Mouse (Mus musculus) lung, postnatal 0 days (tissue): Measurements from ENCODE around the gene Gm10521. TPM values are rescaled to one million over a fixed set of nuclear protein-coding genes. Genes with fewer than 3 reads are reported as not detected.

Source experiments
- ATAC-seq: fragments of 200-750 bp; cut with Nextera tagmentation; 2 replicates; pipeline ENCODE4 v1.8.0; 2017; ENCODE audit warnings: moderate library complexity
- DNase-seq: peaks from one replicate; pipeline ENCODE4 v3.0.0-alpha.2; 2016; ENCODE audit warnings: low spot score
- H3K27ac ChIP-seq: fragments of 300-500 bp; sonication (generic); 2 replicates; pipeline ENCODE4 v1.5.1; 2014; ENCODE audit warnings: antibody characterized with exemption, mild to moderate bottlenecking, low read length, mixed read lengths
- H3K27me3 ChIP-seq: fragments of 300-500 bp; sonication (generic); replicated peaks from 2 replicates; pipeline ENCODE4 v1.6.1; 2014; ENCODE audit warnings: low read length, mixed read lengths; ENCODE audit not compliant: insufficient read depth
- H3K36me3 ChIP-seq: fragments of 300-500 bp; sonication (generic); 2 replicates; pipeline ENCODE4 v1.6.1; 2014; ENCODE audit warnings: low read length, mixed read lengths; ENCODE audit not compliant: insufficient read depth
- H3K4me1 ChIP-seq: fragments of 300-500 bp; sonication (generic); 2 replicates; pipeline ENCODE4 v1.6.1; 2014; ENCODE audit warnings: antibody characterized with exemption, low read depth, low read length, mixed read lengths; ENCODE audit not compliant: insufficient read depth
- H3K4me2 ChIP-seq: fragments of 300-500 bp; sonication (generic); replicated peaks from 2 replicates; pipeline ENCODE4 v1.6.1; 2014; ENCODE audit warnings: low read depth, mild to moderate bottlenecking, low read length, moderate library complexity, mixed read lengths
- H3K4me3 ChIP-seq: fragments of 300-500 bp; sonication (generic); 2 replicates; pipeline ENCODE4 v1.5.1; 2014; ENCODE audit warnings: low read depth, low read length
- H3K9ac ChIP-seq: fragments of 300-500 bp; sonication (generic); replicated peaks from 2 replicates; pipeline ENCODE4 v1.6.1; 2014; ENCODE audit warnings: low read depth, mild to moderate bottlenecking
- H3K9me3 ChIP-seq: fragments of 300-500 bp; sonication (generic); 2 replicates; pipeline ENCODE4 v1.6.1; 2016; ENCODE audit warnings: low read length, mixed read lengths
- CTCF ChIP-seq: IDR thresholded peaks from 2 replicates; pipeline ENCODE4 v1.5.1; 2016; ENCODE audit warnings: antibody characterized with exemption, mild to moderate bottlenecking
- EP300 ChIP-seq: IDR thresholded peaks from 2 replicates; pipeline ENCODE4 v1.6.1; 2016; ENCODE audit warnings: antibody characterized with exemption, mild to moderate bottlenecking, control low read depth
- WGBS: fragments of 180-500 bp; shearing (Covaris S2); extraction: QIAGEN DNeasy Blood & Tissue Kit; methylation state at CpG from one replicate; pipeline ENCODE4 v1.1.7; 2014; 5-methylcytosine and 5-hydroxymethylcytosine counted together
- polyA plus RNA-seq: library from polyadenylated mRNA; unstranded; fragments of >200 nt; fragmentation: Nextera tagmentation; extraction: Ambion mirVana; gene quantifications from 2 replicates; pipeline ENCODE4 v1.2.1, GENCODE M21; 2015

The Gm10521 gene
- polyA plus RNA-seq, 1 experiment from 2014 or later = not detected

DNA sequence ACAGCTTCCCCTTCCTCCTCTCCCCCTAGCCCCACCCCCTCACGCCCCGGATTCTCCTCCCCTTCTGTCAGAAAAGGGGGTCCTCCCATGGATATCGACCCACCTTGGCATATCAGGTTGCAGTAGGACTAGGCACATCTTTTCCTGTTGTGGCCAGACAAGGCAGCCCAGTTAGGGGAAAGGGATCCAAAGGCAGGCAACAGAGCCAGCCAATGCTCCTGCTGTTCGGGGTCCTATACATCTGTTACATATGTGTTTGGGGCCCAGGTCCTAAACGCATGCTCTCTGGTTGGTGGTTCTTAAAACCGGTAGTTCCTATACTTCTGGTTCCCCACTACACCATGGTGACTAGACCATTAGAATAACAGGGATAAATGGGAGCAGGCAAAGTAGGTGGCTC lies 45.2 kb downstream of the Gm10521 start:
- TF ChIP-seq CTCF (no peak), EP300 (no peak)
- Histone ChIP-seq H3K27ac (no peak overlapping the region), H3K4me1 (no peaks in the 10 kb centered on the region), H3K9me3 (no peaks in the 10 kb centered on the region), H3K4me2 (no peak overlapping the region), H3K27me3 (no peaks in the 10 kb centered on the region), H3K9ac (no peak overlapping the region), H3K4me3 (no peak overlapping the region), H3K36me3 (no peaks in the 10 kb centered on the region)
- 69% methylated on average over 6 of the region's 6 CpGs for WGBS
- ATAC-seq (no peak), DNase-seq (no peak)

- Histone ChIP-seq H3K27ac (no peak overlapping the region), H3K4me2 (no peak overlapping the region), H3K27me3 (no peaks in the 10 kb centered on the region), H3K4me1 (no peaks in the 10 kb centered on the region), H3K9me3 (no peaks in the 10 kb centered on the region), H3K4me3 (no peak overlapping the region), H3K9ac (no peak overlapping the region), H3K36me3 (no peaks in the 10 kb centered on the region)
- 70% methylated on average over 6 of the region's 6 CpGs for WGBS
- ATAC-seq (no peak), DNase-seq (no peak)
- TF ChIP-seq EP300 (no peak), CTCF (no peak)
Observed at GRCm38 (mm10) chr1:171946447-171946995, 51.1 kb downstream of the Gm10521 start.

Other genes starting within 250 kb of the Gm10521 start
- 0.55 and 0.56 TPM in 2 replicates for gene Slamf7, start 242.6 kb upstream of the Gm10521 start, polyA plus RNA-seq
- 11.0 and 11.7 TPM in 2 replicates for gene Cd48, start 213.7 kb upstream of the Gm10521 start, polyA plus RNA-seq
- 1.0 and 1.1 TPM in 2 replicates for gene Slamf1, start 128.5 kb upstream of the Gm10521 start, polyA plus RNA-seq
- 7.3 and 8.3 TPM in 2 replicates for gene Cd84, start 56.0 kb upstream of the Gm10521 start, polyA plus RNA-seq
- gene Slamf6, start 21.9 kb downstream of the Gm10521 start, polyA plus RNA-seq = 0.74 and 1.5 TPM in 2 replicates
- gene Vangl2, start 132.8 kb downstream of the Gm10521 start, polyA plus RNA-seq = 6.2 and 6.9 TPM in 2 replicates
- gene Nhlh1, start 161.9 kb downstream of the Gm10521 start, polyA plus RNA-seq = not detected in 2 replicates
- gene Copa, start 186.9 kb downstream of the Gm10521 start, polyA plus RNA-seq = 99.1 and 111 TPM in 2 replicates
- 103 and 108 TPM in 2 replicates for gene Ncstn, start 187.1 kb downstream of the Gm10521 start, polyA plus RNA-seq
- gene Pex19, start 231.1 kb downstream of the Gm10521 start, polyA plus RNA-seq = 74.5 and 74.9 TPM in 2 replicates